Mouse (Mus musculus) kidney, adult 9 months (tissue): Measurements from ENCODE around the gene Nfx1.
"Not testable (repeated sequence)": the region's sequence is repeated elsewhere in the genome, so short reads cannot be mapped to it uniquely, and the experiment has no call there.

Experiments used
- DNase-seq: peaks from one replicate; pipeline ENCODE4 v3.0.0; 2022

The Nfx1 gene

DNA sequence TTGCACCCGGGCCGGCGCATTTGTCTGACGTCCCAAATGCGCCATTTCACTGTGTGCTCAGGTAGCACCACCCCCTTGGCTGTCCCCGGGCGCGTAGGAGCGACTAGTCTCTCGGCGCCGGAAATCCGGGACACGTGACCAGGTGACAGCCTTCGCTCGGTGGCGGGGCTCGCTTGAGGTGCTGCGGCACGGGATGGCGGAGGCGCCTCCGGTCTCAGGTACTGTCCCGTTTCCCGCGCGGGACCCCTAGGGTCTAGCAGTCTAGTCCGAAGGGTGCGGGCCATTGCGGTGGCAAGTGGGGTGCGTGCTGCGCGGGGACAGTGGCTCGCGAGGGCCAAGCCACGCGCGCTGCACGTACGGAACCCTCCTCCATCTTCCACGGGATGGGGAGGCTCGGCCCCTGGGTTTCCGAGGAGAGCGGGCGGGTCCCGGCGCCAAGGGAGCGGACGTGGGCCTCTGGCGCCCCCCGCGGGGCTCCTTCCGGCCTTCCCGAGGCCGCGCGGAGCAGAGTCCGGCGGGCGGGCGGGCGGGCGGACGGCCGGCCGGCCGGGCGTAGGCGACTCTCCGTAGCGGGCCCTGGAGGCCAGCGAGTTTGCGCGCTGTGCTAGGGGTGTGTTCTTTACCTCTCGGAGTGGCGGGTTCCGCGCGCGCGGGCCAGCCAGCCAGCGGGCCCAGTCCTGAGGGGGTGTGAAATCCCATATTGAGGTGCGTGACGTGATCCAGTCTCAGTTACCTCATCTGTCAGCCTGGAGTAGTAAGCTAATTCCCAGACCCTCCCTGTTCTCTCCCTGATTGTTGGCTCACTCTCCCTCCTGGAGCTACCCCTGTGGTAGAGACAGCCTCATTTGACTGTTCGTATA, at the start of gene Nfx1:
Gene Nfx1 (plus strand): TSS at position 65 of the 860 bp plus-strand sequence.
- DNase-seq, result peak; percentile 96

DNA sequence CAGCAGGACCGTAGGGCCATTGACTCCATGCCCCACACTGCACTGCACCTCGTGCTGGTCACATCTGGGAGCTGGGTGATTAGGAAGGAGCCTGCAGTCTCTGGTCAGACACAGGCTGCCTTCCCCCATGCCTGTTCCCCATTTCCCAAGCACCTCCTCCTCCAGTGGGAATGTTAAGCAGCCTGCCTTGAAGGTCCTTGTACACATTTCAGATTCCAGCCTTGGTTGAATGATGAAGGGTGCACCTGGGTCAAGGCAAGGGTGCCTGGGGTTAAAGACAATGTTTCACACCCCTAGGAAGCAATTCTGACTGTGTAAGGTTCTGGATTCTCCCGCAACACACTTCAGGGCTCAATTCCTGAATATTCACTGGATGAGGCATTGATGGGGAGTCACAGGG, 49.4 kb upstream of the Nfx1 start:
- DNase-seq, result no peak

DNA sequence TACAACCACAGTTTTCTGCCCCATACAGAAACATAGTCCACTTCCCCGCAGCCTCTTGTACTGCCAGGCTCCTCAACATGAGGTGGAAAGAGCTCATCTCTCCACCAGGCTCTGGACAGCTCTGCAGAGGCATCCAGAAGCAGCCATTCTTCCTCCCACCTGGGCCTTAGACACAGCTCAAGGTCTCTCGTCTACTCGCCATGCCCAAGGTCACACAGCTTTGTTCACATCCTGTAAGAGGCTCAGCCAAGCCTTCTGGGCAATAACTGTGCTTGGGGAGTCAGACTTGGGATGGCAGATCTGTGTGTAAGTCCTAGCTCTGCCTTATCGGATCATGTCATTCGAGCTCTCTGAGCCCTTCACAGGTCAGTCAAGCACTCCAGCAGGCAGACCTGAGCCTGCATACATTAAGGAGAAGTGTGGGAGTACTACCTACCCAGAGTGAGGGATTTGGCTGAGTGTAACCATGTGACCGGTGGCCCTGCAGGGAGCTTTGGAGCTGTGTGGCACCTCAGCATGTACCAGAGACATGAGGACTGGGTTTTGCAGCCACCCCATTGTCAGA, 47.5 kb upstream of the Nfx1 start:
- peak; percentile 59 for DNase-seq

DNA sequence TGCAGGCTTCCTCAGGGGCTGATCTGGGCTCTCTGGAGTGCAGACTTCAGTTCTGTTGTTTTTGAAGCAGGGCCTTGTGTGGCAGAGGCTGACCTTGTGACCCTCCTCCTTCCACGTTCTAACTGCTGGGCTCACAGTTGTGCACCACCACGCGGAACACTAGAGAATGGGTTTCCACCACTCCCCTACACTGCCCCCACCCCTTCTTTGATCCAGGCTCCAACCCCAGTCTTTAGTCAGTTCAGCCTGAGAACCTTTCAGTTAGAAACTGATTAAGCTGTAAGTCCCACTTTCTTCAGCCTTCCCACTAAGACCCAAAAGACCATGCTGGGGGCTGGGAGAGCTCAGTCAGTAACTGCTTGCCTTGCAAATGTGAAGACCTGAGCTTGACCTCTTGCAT, 45.1 kb upstream of the Nfx1 start:
- DNase-seq, result no peak

DNA sequence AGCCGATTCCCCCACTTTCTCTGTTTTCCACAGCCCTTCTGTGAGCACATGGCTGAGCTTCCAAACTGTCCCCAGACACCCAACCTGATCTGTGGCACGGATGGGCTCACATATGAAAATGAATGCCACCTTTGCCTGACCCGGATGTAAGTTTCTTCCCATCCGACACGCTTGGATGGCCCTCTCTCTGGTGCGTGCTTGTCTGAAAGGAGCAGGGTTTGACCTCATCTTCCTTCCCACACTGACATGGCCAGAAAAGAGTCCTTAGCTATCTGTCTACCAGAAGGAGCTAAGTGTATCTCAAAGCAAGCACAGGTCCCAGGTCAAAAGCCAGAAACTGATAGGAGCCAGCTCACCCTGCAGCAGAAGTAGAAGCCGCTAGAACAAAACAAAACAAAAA, 41.7 kb upstream of the Nfx1 start:
- no peak for DNase-seq

DNA sequence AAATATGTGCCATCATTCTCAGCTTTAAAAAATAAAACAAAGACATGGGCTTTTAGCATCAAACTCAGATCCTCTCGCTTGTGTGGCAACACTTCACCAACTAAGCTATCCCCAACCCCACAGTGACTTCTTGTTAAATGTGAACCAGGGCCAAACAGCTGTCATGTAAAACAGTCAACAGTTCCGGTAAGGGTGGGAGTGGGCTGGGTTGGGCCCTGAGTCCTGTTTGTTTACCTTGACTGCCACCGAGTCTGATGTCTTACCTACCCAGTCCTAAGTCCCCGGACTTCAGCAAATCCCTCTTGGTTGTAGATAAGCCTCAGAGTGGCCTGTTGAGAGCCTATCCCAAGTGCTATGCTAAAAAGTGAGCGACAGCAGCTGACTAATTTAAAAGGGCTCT, 37.0 kb upstream of the Nfx1 start:
- DNase-seq, result no peak

DNA sequence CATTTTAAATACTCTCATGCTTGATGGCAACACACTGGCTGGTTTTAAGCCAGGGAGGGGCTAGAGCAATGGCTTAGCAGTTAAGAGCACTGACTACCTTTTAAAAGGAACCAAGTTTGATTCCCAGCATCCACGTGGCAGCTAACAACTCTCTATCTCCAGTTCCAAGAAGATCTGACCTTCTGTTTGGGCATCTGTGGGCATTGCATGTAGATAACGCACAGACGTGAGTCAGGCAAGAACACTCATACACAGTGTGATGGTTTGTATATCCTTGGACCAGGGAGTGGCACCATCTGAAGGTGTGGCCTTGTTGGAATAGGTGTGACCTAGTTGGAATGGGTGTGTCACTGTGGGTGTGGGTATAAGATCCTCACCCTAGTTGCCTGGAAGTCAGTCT, 36.3 kb upstream of the Nfx1 start:
- not testable (repeated sequence) for DNase-seq

DNA sequence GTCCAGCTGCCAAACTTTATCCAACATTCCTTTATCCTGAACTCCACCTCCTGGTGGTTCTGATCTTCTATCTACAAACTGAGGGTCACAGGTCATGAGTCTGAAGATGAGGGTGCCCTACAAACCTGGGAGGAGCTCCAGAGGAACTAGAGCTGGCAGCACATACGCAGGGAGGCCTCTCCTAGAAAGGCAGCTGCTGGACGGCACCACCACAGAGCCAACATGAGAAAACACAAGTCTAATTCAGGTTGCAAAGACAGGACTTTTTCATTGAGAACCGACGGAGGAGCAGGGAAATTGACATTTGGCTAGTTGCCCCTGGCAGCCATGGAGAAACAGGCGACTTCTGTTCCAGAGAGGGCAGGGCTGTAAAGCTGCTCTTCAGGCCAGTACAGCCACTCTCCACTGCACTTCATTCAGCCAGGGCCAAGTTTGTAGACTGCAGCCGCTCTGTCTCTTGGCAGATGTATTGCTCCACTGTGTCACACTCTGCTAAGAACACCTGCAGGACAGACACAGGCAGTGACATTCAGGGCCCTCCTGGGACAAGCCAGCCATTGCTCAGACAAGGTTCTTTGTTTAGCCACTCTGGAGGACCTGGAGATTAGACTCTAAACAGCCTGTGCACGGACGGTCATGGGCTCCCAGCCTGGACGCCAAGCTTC, 34.4 kb upstream of the Nfx1 start:
- no peak for DNase-seq

DNA sequence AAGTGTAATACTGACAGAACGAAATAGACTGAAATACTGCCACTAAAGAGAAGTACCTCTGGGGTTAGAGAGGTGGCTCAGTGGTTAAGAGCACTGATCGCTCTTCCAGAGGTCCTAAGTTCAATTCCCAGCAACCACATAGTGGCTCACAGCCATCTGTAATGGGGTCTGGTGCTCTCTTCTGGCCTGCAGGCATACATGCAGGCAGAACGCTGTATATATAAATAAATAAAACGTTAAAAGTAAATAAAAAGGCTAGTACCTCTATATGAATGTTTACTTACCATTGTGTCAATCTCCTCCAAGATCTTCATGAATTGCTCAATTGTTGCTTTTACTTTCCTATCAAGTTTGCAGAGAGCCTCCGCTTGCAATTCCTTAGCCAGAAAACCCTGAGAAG, 31.9 kb upstream of the Nfx1 start:
- DNase-seq, result no peak

DNA sequence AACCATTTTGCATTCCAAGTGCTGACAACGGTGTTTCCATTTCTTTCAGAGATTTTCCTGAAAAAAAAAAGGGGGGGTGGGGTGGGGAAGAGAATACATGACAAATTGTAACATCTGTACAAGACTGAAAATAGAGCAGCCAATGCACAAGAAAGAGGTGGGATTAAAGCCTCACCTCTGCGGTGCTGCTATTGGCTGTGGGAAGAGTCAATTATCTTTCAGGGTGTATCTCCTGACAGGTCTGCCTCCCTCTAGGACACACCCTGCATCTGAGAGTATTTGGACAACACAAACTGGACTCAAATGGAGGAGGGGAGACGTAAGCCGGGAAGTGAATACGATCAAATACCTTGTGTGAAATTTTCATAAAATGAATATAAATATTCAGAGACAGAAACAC, 27.1 kb upstream of the Nfx1 start:
- no peak for DNase-seq

DNA sequence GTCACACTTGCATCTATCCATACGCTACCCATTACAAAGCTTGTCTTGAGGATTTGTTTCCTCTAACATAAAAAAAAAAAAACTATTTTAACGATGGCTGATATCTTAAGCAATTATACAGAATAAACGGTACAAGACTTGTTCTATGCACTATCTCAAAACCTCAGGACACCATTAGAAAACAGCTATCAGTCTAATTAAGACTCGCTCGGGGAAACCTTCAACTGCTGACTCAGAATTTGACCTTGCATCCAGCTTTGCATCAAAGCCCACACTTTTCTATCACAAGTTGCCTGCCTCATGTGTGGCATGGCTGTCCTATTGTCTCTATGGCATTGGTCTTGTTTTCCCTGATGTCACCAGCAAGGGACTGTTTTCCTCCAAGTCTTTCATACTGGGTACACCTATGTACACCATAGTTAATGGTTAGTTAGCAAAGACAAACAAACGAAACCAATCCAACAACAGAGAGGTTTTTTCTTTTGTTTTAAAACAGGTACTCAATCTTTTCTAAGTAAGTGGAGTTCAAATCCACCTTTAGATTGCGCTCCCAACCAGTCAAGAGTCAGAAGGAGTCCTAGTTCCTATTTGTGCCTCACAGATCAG, 24.1 kb upstream of the Nfx1 start:
- DNase-seq, result no peak

DNA sequence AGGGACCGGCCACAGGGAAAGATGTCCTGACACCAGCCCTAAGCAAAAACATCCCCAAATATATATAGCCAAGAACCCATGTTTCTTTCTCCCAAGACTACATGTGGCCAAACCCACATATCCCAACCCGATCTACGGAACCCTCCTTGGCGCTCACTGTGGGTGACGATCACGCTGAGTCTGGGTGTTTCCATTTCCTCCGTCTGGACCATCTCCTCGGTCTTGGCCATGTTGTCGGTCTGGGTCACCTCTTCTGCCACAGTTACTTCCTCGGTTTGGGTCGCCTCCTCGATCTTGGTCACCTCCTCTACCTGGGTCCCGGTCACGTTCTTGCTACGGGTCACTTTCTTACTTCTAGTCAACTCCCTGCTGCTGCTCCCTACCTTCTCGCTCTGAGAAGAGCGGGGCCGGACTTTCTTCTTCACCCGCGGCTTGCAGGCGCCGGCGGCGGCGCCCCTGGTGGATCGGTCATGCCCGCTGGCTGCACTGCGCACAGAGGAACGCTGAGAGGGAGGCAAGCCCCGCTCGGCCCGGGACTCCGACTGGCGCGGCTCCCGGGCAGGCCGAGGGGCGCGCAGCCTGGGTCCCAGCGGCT, 23.0 kb upstream of the Nfx1 start:
- DNase-seq, result no peak

DNA sequence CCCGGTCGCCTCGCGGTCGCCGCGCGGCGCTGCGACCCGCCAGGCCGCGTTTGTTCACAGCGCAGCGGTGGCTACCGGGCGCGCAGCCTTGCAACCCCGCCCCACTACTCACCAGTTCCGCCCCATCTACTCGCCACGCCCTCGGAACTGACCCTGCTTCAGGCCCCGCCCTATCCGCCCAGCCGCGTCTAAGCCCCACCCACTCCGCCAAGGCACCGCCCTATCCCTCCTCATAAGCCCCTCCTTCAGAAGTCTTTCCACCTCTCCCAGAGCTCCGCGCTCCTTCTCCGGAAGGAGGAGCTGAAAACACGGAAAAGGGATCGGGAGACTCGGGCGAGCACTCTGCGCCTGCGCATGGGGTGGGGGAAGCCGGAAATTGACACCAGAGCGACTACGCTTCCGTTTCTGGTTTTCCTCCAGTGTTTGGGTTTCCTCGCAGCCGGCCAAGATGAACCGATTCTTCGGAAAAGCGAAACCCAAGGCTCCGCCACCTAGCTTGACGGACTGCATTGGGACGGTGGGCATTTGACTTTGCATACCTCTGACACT, 22.5 kb upstream of the Nfx1 start, which contains the start of the genes Bag1 and Chmp5:
Gene Bag1 (minus strand): TSS at position 135 of the 549 bp plus-strand sequence.
Gene Chmp5 (plus strand): TSS at position 248 of the 549 bp plus-strand sequence.
- DNase-seq, result peak; percentile 100

DNA sequence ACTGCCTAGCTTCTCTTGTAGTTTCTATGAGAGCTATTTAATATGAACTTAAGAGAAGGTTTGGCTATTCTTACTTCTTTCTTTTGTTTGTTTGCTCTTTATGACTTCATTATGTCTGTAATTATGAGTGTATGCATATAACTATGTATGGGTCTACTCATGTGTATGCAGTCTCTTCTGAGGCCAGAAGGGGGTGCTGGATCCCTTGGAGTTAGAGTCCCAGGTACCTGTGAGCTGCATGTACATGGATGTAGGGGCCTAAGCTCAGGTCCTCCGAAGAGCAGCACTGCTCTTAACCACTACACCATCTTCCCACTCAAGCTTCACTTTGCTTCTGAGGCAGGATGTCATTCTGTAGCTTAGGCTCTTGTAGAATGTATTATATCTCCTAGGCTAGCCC, 17.2 kb upstream of the Nfx1 start:
- DNase-seq, result peak; percentile 64

DNA sequence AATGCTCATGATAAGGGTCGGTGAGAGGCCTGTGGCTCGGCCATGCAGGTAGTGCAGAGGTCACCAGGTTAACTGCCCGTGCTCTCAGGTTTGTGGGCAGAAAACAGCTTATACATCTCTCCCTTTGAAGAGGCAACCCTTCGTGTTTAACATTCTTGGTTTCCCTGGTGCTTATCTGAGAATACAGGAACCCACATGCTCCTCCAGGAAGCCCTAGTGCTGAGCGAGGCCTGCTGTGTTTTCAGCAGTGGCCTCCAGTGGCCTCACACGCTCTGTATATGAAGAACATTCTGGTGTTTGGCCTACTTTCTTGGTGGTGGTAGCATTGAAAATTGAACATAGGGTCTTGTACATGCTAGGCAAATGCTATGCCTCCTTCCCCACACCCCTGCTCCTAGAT, 14.8 kb upstream of the Nfx1 start:
- DNase-seq, result no peak

DNA sequence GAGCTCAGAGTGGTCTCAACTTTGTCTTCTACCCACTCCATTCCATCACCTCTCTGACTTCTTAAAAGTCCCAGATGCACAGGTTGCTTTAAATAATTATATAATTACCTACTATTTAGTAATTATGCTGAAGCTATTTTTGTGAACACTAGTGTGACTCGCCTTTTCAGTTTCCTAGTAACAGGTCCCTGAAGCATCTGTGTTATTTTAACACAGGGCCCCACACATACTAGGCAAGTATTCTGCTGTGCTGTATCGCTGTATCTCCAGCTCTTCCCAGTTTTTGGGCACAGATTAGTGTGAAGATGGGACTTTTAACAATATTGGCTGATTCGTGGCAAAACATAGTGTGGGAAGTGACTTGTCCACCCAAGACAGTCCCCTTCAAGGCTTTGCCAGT, 7.2 kb upstream of the Nfx1 start:
- DNase-seq, result no peak

DNA sequence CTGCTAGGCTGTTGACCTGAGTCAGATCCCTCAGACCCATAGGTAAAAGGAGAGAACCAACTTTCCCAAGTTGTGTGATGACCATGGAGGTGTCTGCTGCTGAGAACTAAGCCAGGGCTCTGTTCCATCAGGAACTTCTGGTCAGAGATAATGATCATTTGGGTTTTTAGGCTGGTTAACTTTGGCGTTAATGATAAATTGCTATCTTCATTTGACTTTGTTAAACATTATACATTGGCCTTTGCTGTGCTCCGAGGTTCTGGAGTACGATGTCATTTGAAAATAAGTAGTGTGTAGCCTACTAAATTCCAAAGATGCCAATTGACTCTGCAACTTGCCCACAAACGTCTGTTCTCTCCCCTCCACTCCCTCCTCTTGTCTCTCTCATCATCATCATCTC, 1.5 kb upstream of the Nfx1 start:
- peak; percentile 68 for DNase-seq

DNA sequence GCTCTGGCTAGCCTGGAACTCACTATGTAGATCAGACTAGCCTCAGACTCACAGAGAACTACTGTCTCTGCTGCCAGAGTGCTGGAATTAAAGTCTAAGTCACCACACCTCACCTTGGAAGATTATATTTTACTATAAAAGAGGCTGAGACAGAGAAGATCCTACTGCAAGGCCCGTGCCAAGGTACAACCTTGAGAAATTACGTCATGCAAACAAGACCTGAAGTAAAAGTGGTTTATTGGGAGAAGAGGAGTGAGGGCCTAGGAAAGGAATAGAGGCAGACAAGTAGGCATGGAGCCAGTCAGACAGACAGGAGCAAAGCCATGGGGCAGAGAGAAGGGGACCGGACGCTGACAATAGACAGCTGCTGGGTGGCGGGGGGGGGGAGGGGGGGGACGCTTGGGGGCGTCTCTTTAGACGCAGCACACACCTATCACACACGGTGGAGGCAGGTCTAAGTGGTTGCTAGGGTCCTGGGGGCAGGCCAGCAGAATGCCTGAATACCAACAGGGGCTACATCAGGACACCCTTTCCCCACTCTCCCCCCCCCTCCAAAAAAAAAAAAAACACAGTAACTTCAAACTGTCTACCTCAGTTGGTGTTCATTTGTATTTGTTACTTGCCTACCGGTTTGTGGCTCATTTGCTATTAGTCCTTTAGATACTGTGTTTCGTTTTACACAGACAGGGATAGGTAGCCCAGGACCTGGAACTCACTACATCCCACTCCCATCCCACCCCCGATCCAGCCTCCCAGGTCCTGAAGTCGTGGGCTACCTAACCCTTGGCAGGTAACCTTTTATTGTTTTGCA, 720 bp upstream of the Nfx1 start:
- DNase-seq, result peak; percentile 50

DNA sequence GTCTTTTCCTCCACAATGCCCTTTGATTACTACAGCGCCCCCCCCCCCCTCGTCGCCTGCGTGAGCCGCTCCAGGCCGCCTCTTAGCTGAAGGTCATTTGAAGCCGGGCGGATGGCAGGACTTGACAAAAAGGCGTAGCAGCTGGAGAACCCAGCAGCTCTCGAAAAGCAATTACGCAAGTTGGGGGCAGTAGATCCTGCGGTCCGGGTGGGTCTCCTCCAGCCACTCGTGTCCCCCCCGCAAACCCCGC, 189 bp upstream of the Nfx1 start:
- DNase-seq, result no peak

DNA sequence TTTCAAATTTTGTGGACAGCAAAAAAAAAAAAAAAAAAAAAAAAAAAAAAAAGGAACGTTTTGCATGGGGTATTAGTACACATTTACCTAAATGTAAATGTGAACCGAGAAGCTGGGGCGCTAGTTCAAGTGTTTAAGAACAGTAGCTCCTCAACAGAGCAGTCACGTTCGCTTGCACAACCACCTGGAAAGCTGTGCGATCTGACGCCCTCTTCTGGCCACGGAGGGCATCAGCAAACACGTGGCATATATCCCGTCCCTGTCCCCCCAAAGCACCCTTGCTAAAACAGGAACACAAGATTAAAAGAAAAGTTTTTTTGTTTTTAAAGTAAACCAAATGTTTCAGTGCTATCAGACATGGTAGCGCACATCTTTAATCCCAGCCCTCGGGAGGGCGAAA, 1.0 kb downstream of the Nfx1 start:
- peak; percentile 31 for DNase-seq

DNA sequence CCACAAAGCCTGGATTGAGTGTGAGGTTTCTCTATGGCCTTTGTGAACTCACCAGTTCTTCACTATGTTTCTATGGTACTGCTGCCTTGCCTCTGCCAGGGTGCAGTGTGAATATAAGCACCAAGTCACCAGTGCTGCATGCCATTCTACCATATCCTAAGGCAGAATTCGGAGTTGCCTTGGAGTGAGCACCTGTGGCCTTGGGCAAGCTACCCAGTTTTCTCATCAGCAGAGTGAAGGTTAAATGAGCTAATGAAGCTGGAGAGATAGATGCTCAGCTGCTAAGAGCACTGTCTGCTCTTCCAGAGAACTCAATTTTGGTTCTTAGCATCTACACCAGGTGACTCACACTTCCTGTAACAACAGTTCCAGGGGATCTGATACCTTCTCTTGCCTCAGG, 3.3 kb downstream of the Nfx1 start:
- no peak for DNase-seq

DNA sequence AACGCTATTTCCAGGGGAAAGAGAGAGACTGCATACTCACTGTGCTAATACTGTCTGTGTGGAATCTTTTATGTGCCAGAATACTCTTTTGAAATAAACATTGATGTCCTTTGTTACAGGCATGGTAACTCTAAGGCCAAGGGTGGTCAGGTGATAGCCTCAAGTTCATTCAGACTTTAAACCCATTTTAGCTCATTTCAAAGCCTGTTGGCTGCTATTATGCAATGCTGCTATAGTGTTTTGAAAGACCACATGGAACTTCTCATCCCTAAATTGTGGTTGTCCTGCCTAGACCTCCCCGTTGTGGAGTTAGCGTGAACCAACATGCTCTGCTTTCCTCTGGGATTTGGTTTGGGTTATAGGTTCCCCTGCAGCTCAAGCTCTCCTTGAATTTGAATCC, 5.0 kb downstream of the Nfx1 start:
- peak; percentile 26 for DNase-seq
